Mouse (Mus musculus): ENCODE data around the gene Qrfpr.

Qrfpr gene

GRCm38 (mm10) chr3:36221743-36222682, at the start of gene Qrfpr:
Gene Qrfpr, minus strand, starts transcription at chr3:36222313.
- DNase-seq (ENCODE audit: low read depth, low spot score), result no peak

- DNase-seq (ENCODE audit: low read depth, low spot score), result no peak
Observed at GRCm38 (mm10) chr3:36263873-36264272, 41.8 kb upstream of the Qrfpr start.

GRCm38 (mm10) chr3:36263265-36263664, 41.2 kb upstream of the Qrfpr start:
- DNase-seq (ENCODE audit: low read depth, low spot score), result no peak

- no peak for DNase-seq (ENCODE audit: low read depth, low spot score)
Observed at GRCm38 (mm10) chr3:36250585-36250984, 28.5 kb upstream of the Qrfpr start.

GRCm38 (mm10) chr3:36248446-36248845, 26.3 kb upstream of the Qrfpr start:
- no peak for DNase-seq (ENCODE audit: low read depth, low spot score)

- DNase-seq (ENCODE audit: low read depth, low spot score), result no peak
Observed at GRCm38 (mm10) chr3:36229941-36230340, 7.8 kb upstream of the Qrfpr start.

GRCm38 (mm10) chr3:36227246-36227645, 5.1 kb upstream of the Qrfpr start:
- DNase-seq (ENCODE audit: low read depth, low spot score), result no peak

- DNase-seq (ENCODE audit: low read depth, low spot score), result no peak
Observed at GRCm38 (mm10) chr3:36223361-36223760, 1.2 kb upstream of the Qrfpr start.

GRCm38 (mm10) chr3:36212758-36213157, 9.4 kb downstream of the Qrfpr start:
- DNase-seq (ENCODE audit: low read depth, low spot score), result no peak

GRCm38 (mm10) chr3:36210939-36211338, 11.2 kb downstream of the Qrfpr start:
- no peak for DNase-seq (ENCODE audit: low read depth, low spot score)

- DNase-seq (ENCODE audit: low read depth, low spot score), result no peak
Observed at GRCm38 (mm10) chr3:36209776-36210555, 12.1 kb downstream of the Qrfpr start.

GRCm38 (mm10) chr3:36207520-36208264, 14.4 kb downstream of the Qrfpr start:
- no peak for DNase-seq (ENCODE audit: low read depth, low spot score)

GRCm38 (mm10) chr3:36202932-36203331, 19.2 kb downstream of the Qrfpr start:
- DNase-seq (ENCODE audit: low read depth, low spot score), result no peak

GRCm38 (mm10) chr3:36201098-36201497, 21.0 kb downstream of the Qrfpr start:
- DNase-seq (ENCODE audit: low read depth, low spot score), result no peak

- DNase-seq (ENCODE audit: low read depth, low spot score), result no peak
Observed at GRCm38 (mm10) chr3:36189243-36189642, 32.9 kb downstream of the Qrfpr start.

- DNase-seq (ENCODE audit: low read depth, low spot score), result no peak
Observed at GRCm38 (mm10) chr3:36186510-36186909, 35.6 kb downstream of the Qrfpr start.

GRCm38 (mm10) chr3:36181519-36181918, 40.6 kb downstream of the Qrfpr start:
- peak; percentile 7 for DNase-seq (ENCODE audit: low read depth, low spot score)

GRCm38 (mm10) chr3:36173761-36174160, 48.4 kb downstream of the Qrfpr start:
- no peak for DNase-seq (ENCODE audit: low read depth, low spot score)

GRCm38 (mm10) chr3:36171348-36171747, 50.8 kb downstream of the Qrfpr start:
- DNase-seq (ENCODE audit: low read depth, low spot score), result no peak

GRCm38 (mm10) chr3:36170670-36171210, 51.4 kb downstream of the Qrfpr start:
- no peak for DNase-seq (ENCODE audit: low read depth, low spot score)

GRCm38 (mm10) chr3:36155268-36155667, 66.8 kb downstream of the Qrfpr start:
- DNase-seq (ENCODE audit: low read depth, low spot score), result peak; percentile 43

Measured in WW6 (cell line).